Mouse (Mus musculus) CH12.LX (cell line): ENCODE results near the gene Tnnt2.

ENCODE experiments used
- CTCF ChIP-seq, 2 experiments: IDR thresholded peaks in 1 of 2; conservative IDR thresholded peaks in 1 of 2; 2 replicates each; pipeline ENCODE4 v1.5.1; 2011 to 2012; ENCODE audit warnings: low read depth in 2 of 2, low read length in 2 of 2, improper control_type of control experiment in 1 of 2, inconsistent platforms in 1 of 2, mild to moderate bottlenecking in 1 of 2, moderate library complexity in 1 of 2
- ETS1 ChIP-seq: conservative IDR thresholded peaks from 2 replicates; pipeline ENCODE4 v1.6.1; 2012; ENCODE audit warnings: low read depth, mild to moderate bottlenecking, inconsistent platforms, low read length, improper control_type of control experiment, moderate library complexity
- POLR2AphosphoS2 ChIP-seq: IDR thresholded peaks from 2 replicates; pipeline ENCODE4 v1.6.1; 2011; ENCODE audit warnings: low read depth, low read length, improper control_type of control experiment

- no peak for TF ChIP-seq CTCF (conservative IDR thresholded peaks at IDR 0.05 in 1 of 2, IDR thresholded peaks at IDR 0.05 in 1 of 2; ENCODE audit: low read depth in 2 of 2, low read length in 2 of 2)
- TF ChIP-seq POLR2AphosphoS2: no peak
- TF ChIP-seq ETS1: no peak
Measured at GRCm38 (mm10) chr1:135799109-135799627, 37.0 kb upstream of the Tnnt2 start.
